Mouse (Mus musculus): ENCODE data around the gene Hmg20a. TPM values are rescaled to one million over a fixed set of nuclear protein-coding genes. Genes with fewer than 3 reads are reported as not detected.

Hmg20a gene
- polyA plus RNA-seq, 1 experiment, result 38.6 TPM

DNA sequence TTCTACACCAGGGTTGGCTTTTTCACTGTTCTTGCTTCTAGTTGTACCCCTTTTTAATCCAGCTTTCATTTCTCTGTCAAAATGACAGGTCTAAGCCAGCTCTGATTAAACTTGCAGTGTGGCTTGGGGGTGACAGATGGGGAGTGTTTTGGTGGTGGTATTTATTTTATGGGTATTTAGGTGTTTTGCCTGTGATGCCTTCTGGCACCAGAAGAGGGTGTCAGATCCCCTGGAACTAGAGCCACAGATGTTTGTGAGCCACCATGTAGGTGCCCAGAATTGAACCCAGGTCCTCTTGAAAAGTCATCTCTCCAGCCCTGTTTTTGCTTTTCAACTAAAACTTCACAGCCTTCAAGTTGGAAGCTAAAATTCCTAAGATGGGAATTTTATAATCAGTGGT is 4.1 kb upstream of the Hmg20a start:
- TF ChIP-seq CTCF (IDR thresholded peaks at IDR 0.05; ENCODE audit: borderline replicate concordance, insufficient read depth, low read length) (no peak), POLR2A (IDR thresholded peaks at IDR 0.05; ENCODE audit: low read depth, low read length) (no peak)
- H3K4me3 ChIP-seq (ENCODE audit: insufficient read depth, low read length), result no peak overlapping the region
- no peaks in the 10 kb centered on the region; the same call in 1 of the 2 replicates for H3K4me1 ChIP-seq (ENCODE audit: control insufficient read depth, insufficient read depth, low read length)
- no peak overlapping the region for H3K27ac ChIP-seq (ENCODE audit: insufficient read depth, low read length)

DNA sequence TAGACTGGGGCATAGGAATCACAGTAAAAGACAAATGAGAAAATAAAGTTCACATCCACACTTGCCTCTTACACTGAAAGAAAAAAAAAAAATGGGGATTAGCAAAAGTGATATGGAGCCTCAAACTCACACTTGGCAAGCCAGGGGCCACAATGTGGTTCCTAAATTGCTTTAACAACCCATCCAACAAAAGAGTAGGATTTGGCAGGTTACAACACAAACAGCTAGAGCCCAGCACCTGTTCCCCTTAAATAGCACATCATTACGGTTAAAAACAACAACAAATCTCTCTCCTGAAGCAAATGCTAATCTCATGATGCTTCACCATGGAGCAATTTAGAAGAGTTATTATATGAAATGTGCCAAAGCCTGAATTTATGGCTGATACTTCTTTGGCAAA is 3.0 kb upstream of the Hmg20a start:
- Histone ChIP-seq H3K27ac (ENCODE audit: insufficient read depth, low read length) (no peak overlapping the region), H3K4me1 (ENCODE audit: control insufficient read depth, insufficient read depth, low read length) (no peaks in the 10 kb centered on the region; the same call in 1 of the 2 replicates), H3K4me3 (ENCODE audit: insufficient read depth, low read length) (peak overlapping the region; percentile 44)
- TF ChIP-seq CTCF (IDR thresholded peaks at IDR 0.05; ENCODE audit: borderline replicate concordance, insufficient read depth, low read length) (no peak), POLR2A (IDR thresholded peaks at IDR 0.05; ENCODE audit: low read depth, low read length) (no peak)

DNA sequence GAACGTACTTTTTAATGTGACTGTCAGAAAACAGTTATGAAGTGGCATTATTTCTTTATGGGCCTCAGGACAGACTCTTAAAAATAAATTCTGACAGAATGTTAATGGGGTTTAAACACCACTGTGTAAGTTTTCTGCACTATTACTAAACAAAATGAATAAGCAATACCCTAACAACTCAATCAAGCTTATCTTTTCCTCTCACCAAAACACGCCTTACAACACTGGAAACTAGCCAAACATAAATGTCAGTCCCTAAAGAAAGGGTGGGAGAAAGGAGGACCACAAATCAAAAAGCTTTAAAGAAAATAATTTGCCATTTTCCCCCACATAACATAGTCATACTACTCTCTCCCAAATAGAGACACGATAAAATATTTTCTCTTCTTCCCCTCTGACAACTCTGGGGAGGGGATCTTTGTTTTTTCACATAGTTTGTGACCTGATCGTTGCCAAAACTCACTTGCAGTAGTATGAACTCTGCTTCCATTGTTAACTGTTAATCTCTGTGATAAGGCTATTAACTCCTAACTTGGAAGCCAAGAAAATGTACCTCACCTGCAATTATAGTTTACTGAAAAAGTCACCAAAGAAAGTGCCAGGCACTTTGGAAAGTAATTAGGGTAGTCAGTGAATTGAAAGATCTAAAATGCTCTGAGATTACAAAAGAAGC is 2.3 kb upstream of the Hmg20a start:
- no peaks in the 10 kb centered on the region; the same call in 1 of the 2 replicates for H3K4me1 ChIP-seq (ENCODE audit: control insufficient read depth, insufficient read depth, low read length)
- peak overlapping the region; percentile 91; the same call in 1 of the 2 replicates for H3K27ac ChIP-seq (ENCODE audit: insufficient read depth, low read length)
- peak overlapping the region; percentile 62 for H3K4me3 ChIP-seq (ENCODE audit: insufficient read depth, low read length)
- TF ChIP-seq POLR2A (IDR thresholded peaks at IDR 0.05; ENCODE audit: low read depth, low read length) (no peak), CTCF (IDR thresholded peaks at IDR 0.05; ENCODE audit: borderline replicate concordance, insufficient read depth, low read length) (no peak)

DNA sequence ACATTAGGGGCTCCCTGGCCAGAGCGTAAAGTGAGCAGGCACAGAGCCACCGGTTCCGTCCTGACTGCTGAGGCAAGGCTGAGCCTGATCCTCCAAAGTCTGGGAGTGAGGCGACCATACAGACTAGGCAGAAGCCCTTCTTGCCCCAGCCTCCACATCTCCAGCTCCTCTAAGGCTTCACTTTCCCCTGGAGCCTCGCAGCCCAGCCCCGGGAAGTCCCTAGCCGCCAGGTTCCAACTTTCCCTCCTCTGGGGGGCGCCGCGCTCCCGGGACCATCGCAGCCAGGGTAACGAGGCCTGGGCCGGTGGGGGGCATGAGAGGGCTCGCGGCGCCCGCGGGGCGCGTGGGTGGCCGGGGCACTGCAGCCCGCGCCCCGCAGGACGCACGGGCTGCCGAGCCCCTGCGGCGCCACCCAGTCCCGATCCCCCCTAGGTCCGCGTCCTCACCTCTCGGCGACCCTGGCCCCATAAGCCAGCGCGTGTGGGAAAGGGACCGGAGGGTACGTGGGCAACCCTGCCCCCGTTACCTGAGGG is 928 bp upstream of the Hmg20a start:
- Histone ChIP-seq H3K4me1 (ENCODE audit: control insufficient read depth, insufficient read depth, low read length) (peaks cover 2% of the 10 kb centered on the region; the same call in 1 of the 2 replicates), H3K4me3 (ENCODE audit: insufficient read depth, low read length) (peak overlapping the region; percentile 85), H3K27ac (ENCODE audit: insufficient read depth, low read length) (peak overlapping the region; percentile 91)
- TF ChIP-seq CTCF (IDR thresholded peaks at IDR 0.05; ENCODE audit: borderline replicate concordance, insufficient read depth, low read length) (peak; percentile 33; the same call in 1 of the 2 replicates), POLR2A (IDR thresholded peaks at IDR 0.05; ENCODE audit: low read depth, low read length) (0 out of 2 replicates have a peak, but pooled peaks have one; percentile 30)

DNA sequence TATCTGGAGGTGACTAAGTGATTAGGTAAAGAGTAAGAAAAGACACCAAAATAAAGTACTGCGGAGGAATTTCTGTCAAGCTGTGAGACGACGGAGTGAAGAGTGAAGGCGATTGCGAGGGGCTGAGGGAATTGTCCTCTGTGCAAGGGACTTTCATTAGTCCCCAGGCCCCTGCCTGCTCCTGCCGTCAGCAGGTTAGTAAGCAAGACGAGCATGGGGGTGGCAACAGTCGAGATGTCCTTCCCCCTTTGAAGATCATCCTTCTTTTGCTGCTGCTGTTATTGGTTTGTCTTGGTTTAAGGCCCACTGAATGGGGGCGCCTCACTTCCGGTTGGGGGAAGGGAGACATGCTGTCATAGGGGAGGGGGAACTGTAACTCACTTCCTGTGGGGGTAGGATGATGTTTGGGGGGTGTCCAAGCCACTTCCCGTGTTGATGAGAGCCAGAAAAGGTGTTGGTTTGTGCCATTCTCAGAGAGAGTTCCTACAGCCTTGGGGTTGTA is 380 bp downstream of the Hmg20a start:
- H3K4me3 ChIP-seq (ENCODE audit: insufficient read depth, low read length), result peak overlapping the region; percentile 72
- H3K27ac ChIP-seq (ENCODE audit: insufficient read depth, low read length), result peak overlapping the region; percentile 98
- TF ChIP-seq POLR2A (IDR thresholded peaks at IDR 0.05; ENCODE audit: low read depth, low read length), result peak; percentile 71
- no peak for TF ChIP-seq CTCF (IDR thresholded peaks at IDR 0.05; ENCODE audit: borderline replicate concordance, insufficient read depth, low read length)

DNA sequence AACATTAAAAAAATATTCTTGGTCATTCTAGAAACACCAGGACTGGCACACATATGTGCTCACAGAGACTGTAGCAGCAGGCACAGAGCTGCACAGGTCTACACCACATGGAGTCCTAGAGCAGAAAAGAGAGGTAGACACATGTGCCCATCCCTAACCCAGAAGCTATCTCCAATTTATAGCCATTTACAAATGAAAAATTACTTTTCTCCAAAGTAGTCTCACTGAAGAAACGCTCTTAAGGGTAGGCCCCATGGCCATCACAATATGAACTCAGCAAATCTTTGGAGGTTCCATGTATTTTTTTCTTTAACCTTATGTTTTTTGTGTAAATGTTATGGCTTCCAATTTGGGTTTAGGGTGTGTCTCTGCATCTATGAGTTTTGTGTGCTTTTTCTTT is 1.8 kb downstream of the Hmg20a start:
- H3K4me1 ChIP-seq (ENCODE audit: control insufficient read depth, insufficient read depth, low read length), result 0 out of 2 replicates have a peak, but pooled peaks cover 2% of the 10 kb centered on the region
- TF ChIP-seq CTCF (IDR thresholded peaks at IDR 0.05; ENCODE audit: borderline replicate concordance, insufficient read depth, low read length) (no peak), POLR2A (IDR thresholded peaks at IDR 0.05; ENCODE audit: low read depth, low read length) (no peak)
- no peak overlapping the region; the same call in 1 of the 2 replicates for H3K4me3 ChIP-seq (ENCODE audit: insufficient read depth, low read length)

More for the DNA sequence above, 380 bp downstream of the Hmg20a start:
- peaks cover 2% of the 10 kb centered on the region; the same call in 1 of the 2 replicates for H3K4me1 ChIP-seq (ENCODE audit: control insufficient read depth, insufficient read depth, low read length)

DNA sequence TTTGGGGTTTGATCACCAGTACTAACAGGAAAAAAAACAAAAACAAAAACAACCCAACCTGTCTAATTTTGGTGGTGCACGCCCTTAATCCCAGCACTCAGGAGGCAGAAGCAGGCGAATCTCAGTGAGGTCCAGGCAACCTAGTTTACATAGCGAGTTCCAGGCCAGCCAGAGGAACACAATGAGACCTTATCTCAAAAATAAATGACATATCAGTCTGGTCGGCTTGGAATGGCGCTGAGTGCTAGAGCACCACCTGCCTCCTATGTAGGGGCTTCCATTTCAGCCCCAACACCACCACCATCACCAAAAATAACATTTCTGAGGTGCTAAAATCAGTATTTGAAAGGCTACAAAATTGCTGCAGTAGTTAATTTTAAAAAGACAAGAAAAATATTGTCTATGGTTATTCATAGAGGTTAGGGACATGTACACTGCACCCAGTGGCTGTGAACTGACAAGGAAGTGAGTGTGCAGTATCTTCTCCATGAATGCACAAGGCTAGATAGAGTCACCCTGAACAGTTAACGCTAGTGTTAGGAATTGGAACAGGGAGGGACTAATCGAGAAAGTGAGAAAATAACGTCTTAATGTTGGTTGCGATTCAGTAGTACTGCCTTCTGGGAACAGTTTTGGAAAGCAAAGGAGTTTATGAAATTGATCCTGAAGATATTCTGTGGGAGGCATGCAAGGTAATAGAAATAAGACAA is 2.6 kb downstream of the Hmg20a start:
- Histone ChIP-seq H3K4me1 (ENCODE audit: control insufficient read depth, insufficient read depth, low read length) (0 out of 2 replicates have a peak, but pooled peaks cover 2% of the 10 kb centered on the region), H3K4me3 (ENCODE audit: insufficient read depth, low read length) (no peak overlapping the region), H3K27ac (ENCODE audit: insufficient read depth, low read length) (no peak overlapping the region)
- TF ChIP-seq CTCF (IDR thresholded peaks at IDR 0.05; ENCODE audit: borderline replicate concordance, insufficient read depth, low read length) (no peak), POLR2A (IDR thresholded peaks at IDR 0.05; ENCODE audit: low read depth, low read length) (no peak)

More for the DNA sequence above, 1.8 kb downstream of the Hmg20a start:
- H3K27ac ChIP-seq (ENCODE audit: insufficient read depth, low read length), result no peak overlapping the region

DNA sequence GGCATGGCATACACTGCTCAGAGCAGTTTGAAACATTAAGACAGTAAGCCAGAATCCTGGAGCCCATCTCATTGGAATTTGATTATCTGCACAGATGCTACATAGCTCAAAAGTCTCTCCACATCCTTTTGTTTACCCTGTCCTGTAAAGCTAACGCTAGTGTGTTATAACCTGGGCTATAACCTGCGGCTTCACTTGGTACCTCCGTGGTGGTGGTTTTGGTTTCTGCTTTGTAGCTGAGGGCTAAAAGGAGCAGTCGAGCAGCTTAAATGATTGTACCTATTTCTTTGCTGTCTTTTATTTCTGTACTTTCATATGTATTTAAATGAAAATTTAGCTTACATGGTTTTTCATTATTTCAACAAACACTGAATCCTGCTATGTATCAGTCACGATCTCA is 3.6 kb downstream of the Hmg20a start:
- TF ChIP-seq CTCF (IDR thresholded peaks at IDR 0.05; ENCODE audit: borderline replicate concordance, insufficient read depth, low read length), result no peak
- TF ChIP-seq POLR2A (IDR thresholded peaks at IDR 0.05; ENCODE audit: low read depth, low read length), result no peak
- H3K4me1 ChIP-seq (ENCODE audit: control insufficient read depth, insufficient read depth, low read length), result 0 out of 2 replicates have a peak, but pooled peaks cover 2% of the 10 kb centered on the region
- H3K27ac ChIP-seq (ENCODE audit: insufficient read depth, low read length), result no peak overlapping the region
- no peak overlapping the region for H3K4me3 ChIP-seq (ENCODE audit: insufficient read depth, low read length)

DNA sequence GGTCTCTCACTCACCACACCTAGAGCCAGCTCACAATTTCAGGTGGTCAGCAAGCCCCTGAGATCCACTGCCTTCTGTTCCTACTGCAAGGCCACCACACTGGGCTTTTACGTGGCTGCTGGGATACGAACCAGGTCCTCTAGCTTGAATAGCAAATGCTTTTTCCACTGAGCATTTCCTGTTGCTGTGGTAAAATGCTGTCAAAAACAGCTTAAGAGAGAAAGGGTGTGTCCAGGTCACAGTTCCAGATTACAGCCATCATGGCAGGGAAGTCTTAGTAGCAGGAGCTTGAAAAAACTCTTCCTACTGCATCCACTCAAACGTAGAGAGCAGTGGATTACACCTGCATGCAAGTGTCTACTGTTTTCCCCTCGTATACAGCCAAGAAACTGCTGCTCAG is 6.5 kb downstream of the Hmg20a start:
- Histone ChIP-seq H3K27ac (ENCODE audit: insufficient read depth, low read length) (no peak overlapping the region), H3K4me1 (ENCODE audit: control insufficient read depth, insufficient read depth, low read length) (0 out of 2 replicates have a peak, but pooled peaks cover 2% of the 10 kb centered on the region), H3K4me3 (ENCODE audit: insufficient read depth, low read length) (no peak overlapping the region)
- TF ChIP-seq POLR2A (IDR thresholded peaks at IDR 0.05; ENCODE audit: low read depth, low read length) (no peak), CTCF (IDR thresholded peaks at IDR 0.05; ENCODE audit: borderline replicate concordance, insufficient read depth, low read length) (no peak)
